Mouse (Mus musculus) liver, adult 2 months (tissue): Measurements from ENCODE around the gene P4ha1. TPM values are rescaled to one million over a fixed set of nuclear protein-coding genes. Genes with fewer than 3 reads are reported as not detected.
A peak's percentile ranks its signal among the peaks of the same experiment; 100 is the strongest.

Experiments used
- DNase-seq: peaks from one replicate; pipeline ENCODE4 v3.0.0-alpha.2; 2011; ENCODE audit warnings: low read depth, low spot score; ENCODE audit errors: extremely low read depth
- H3K27ac ChIP-seq: fragments of 200-500 bp; replicated peaks from 2 replicates; pipeline ENCODE4 v1.5.1; 2012; ENCODE audit warnings: low read depth, mild to moderate bottlenecking, control low read depth, inconsistent platforms, low read length; ENCODE audit not compliant: insufficient read depth
- H3K27me3 ChIP-seq: fragments of 200-500 bp; 2 replicates; pipeline ENCODE4 v1.6.1; 2012; ENCODE audit warnings: mild to moderate bottlenecking, moderate library complexity, low read length, inconsistent platforms; ENCODE audit not compliant: control insufficient read depth, insufficient read depth
- H3K36me3 ChIP-seq: fragments of 200-500 bp; 2 replicates; pipeline ENCODE4 v1.6.1; 2012; ENCODE audit warnings: low read length, inconsistent platforms; ENCODE audit not compliant: control insufficient read depth, insufficient read depth
- H3K4me1 ChIP-seq: fragments of 200-500 bp; 2 replicates; pipeline ENCODE4 v1.6.1; 2011; ENCODE audit warnings: low read length; ENCODE audit not compliant: control insufficient read depth, insufficient read depth
- H3K4me3 ChIP-seq: fragments of 200-500 bp; 2 replicates; pipeline ENCODE4 v1.5.1; 2011; ENCODE audit warnings: low read depth, mild to moderate bottlenecking, control low read depth, low read length, moderate library complexity; ENCODE audit not compliant: insufficient read depth
- H3K79me2 ChIP-seq: fragments of 200-500 bp; 2 replicates; pipeline ENCODE4 v1.6.1; 2012; ENCODE audit warnings: inconsistent platforms, mild to moderate bottlenecking, low read length, moderate library complexity; ENCODE audit not compliant: control insufficient read depth, insufficient read depth
- H3K9ac ChIP-seq: fragments of 200-500 bp; 2 replicates; pipeline ENCODE4 v1.6.1; 2012; ENCODE audit warnings: low read depth, mild to moderate bottlenecking, control low read depth, inconsistent platforms, low read length
- CTCF ChIP-seq: fragments of 200-500 bp; IDR thresholded peaks from 2 replicates; pipeline ENCODE4 v1.5.1; 2011; ENCODE audit warnings: low read depth, low read length, control low read depth
- POLR2A ChIP-seq: fragments of 200-500 bp; IDR thresholded peaks from 2 replicates; pipeline ENCODE4 v1.6.1; 2011; ENCODE audit warnings: low read length, control low read depth; ENCODE audit not compliant: insufficient read depth; ENCODE audit errors: extremely low read depth
- WGBS: fragments of 180-500 bp; shearing (Covaris S2); methylation state at CpG from one replicate; pipeline ENCODE4 v1.1.7; 2018; 5-methylcytosine and 5-hydroxymethylcytosine counted together
- polyA plus RNA-seq: library from polyadenylated mRNA; depleted of rRNA; stranded (reverse); fragments of >200 nt; gene quantifications from 2 replicates; pipeline ENCODE4 v1.2.3, GENCODE M21; 2012
- total RNA-seq: library from RNA; depleted of rRNA; stranded (reverse); fragments of >200 nt; gene quantifications from 2 replicates; pipeline ENCODE4 v1.2.3, GENCODE M21; 2014

The P4ha1 gene
- total and polyA plus RNA-seq, 2 experiments: 4.7 to 6.4 TPM

DNA sequence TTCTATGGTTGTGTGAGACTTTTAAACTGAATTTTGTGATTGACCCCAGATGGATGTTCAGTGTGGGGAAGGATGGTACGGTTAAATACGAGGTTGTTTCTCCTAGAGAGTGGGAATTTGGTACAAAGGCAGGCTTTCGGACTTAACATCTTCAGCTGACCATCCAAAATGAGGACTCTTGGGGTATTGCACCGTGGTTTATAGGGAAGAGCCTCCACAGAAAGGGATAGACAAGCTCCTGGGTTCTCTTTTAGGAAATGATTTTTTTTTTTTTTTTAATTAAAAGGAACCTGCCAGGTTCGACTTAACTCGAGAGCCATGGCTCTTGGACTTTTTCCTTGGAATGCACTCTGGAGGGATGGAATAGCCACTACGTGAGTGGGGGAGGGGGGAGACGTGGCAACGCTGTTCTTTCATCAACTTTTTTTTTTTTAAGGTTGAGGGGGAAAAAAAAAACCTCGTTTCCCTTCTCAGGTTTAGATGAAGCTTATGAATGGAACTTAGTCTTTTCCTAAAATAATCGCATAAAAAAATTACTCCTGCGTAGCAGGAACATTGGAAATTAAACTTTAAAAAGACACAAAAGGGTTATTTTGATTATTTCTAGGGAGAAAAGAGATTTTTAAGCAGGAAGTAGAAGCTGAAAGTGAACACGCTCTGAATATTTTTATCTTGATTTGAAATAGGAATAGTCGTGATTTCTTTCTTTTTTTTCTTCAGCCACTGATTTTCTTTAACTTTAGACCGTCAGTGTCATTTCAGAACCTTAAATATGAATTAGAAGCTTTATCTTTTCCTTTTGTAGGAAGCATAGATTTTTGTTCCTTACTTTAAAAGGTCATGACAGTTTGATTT is 1.4 kb downstream of the P4ha1 start:
- DNase-seq: no peak
- TF ChIP-seq POLR2A: no peak
- no peak for TF ChIP-seq CTCF
- Histone ChIP-seq H3K4me3 (peak overlapping the region; percentile 91), H3K27me3 (no peaks in the 10 kb centered on the region), H3K4me1 (peaks cover 11% of the 10 kb centered on the region), H3K9ac (peak overlapping the region; percentile 86), H3K27ac (peak overlapping the region; percentile 87), H3K79me2 (peaks cover 14% of the 10 kb centered on the region; the same call in 1 of the 2 replicates), H3K36me3 (no peaks in the 10 kb centered on the region)
- WGBS: 23% methylated on average over 15 of the region's 15 CpGs

DNA sequence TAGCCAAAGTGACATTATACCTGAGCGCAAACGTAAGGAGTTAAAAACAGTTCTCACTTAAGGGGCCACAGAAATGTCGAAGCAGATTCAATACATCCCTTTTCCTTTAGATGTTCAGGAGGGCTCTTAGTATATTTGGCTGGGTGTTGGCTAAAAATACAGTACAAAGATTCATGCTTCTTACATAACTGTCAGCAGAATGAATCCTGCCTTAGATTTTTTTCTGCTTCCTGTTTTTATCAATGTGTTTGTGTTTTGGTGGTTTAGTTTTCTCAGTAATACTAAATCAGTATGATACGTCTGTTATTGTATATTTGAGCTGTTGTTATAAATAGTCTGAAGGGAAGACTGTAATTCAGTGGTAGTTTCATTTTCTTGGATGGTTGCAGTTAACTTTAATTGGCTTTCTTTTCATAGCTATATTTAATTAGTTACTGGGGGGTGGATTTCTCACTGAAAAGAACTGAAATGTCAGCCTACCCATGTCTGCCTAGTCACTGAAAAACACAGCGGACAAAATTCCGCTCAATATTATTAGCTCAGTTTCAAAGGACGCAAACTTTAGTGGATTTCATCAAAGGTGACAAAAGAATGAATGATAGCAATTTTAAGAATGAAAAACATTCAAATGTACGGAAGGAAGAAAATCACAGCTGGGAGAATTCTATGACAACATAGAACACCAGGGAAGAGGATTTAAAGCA is 3.7 kb downstream of the P4ha1 start:
- H3K4me1 ChIP-seq: peaks cover 20% of the 10 kb centered on the region

DNA sequence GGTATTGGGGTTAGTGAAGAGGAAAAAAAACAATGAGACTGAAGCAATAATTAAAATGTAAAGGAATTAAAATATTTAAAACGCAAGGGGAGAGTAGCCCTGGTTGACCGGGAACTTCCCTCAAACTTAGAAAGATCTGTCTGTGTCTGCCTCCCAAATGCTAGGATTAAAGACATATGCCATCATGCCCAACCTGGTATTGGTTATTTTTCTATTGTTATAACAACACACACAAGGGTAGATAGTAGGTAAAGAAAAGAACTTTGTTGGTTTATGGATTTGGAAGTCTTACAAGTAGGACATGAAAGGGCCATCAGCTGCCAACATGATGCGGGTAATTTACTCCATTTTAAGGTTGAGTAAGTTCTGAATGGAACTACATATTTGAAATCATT is 4.2 kb downstream of the P4ha1 start:
- no peaks in the 10 kb centered on the region for H3K27me3 ChIP-seq
- WGBS: 72% methylated on average over 3 of the region's 3 CpGs

More for the DNA sequence above, 3.7 kb downstream of the P4ha1 start:
- H3K4me3 ChIP-seq: no peak overlapping the region
- no peak for TF ChIP-seq CTCF
- TF ChIP-seq POLR2A: no peak
- no peaks in the 10 kb centered on the region for H3K27me3 ChIP-seq
- no peak overlapping the region for H3K9ac ChIP-seq
- H3K36me3 ChIP-seq: no peaks in the 10 kb centered on the region
- WGBS: 77% methylated on average over 8 of the region's 8 CpGs
- H3K27ac ChIP-seq: no peak overlapping the region
- peaks cover 19% of the 10 kb centered on the region; the same call in 1 of the 2 replicates for H3K79me2 ChIP-seq
- no peak for DNase-seq

GRCm38 (mm10) chr10:59331546-59332256 is 8.6 kb downstream of the P4ha1 start:
- peaks cover 23% of the 10 kb centered on the region; the same call in 1 of the 2 replicates for H3K79me2 ChIP-seq
- H3K27ac ChIP-seq: peak overlapping the region; percentile 37
- peaks cover 29% of the 10 kb centered on the region for H3K4me1 ChIP-seq
- H3K4me3 ChIP-seq: no peak overlapping the region
- TF ChIP-seq CTCF: no peak
- TF ChIP-seq POLR2A: no peak
- 13% methylated on average over 6 of the region's 6 CpGs for WGBS
- DNase-seq: peak; percentile 87
- H3K36me3 ChIP-seq: no peaks in the 10 kb centered on the region
- no peak overlapping the region for H3K9ac ChIP-seq
- no peaks in the 10 kb centered on the region for H3K27me3 ChIP-seq

More for the DNA sequence above, 4.2 kb downstream of the P4ha1 start:
- DNase-seq: peak; percentile 51
- peaks cover 23% of the 10 kb centered on the region for H3K4me1 ChIP-seq
- TF ChIP-seq CTCF (no peak), POLR2A (no peak)
- no peaks in the 10 kb centered on the region for H3K36me3 ChIP-seq
- H3K9ac ChIP-seq: no peak overlapping the region
- H3K4me3 ChIP-seq: no peak overlapping the region
- H3K27ac ChIP-seq: no peak overlapping the region
- H3K79me2 ChIP-seq: peaks cover 22% of the 10 kb centered on the region; the same call in 1 of the 2 replicates

DNA sequence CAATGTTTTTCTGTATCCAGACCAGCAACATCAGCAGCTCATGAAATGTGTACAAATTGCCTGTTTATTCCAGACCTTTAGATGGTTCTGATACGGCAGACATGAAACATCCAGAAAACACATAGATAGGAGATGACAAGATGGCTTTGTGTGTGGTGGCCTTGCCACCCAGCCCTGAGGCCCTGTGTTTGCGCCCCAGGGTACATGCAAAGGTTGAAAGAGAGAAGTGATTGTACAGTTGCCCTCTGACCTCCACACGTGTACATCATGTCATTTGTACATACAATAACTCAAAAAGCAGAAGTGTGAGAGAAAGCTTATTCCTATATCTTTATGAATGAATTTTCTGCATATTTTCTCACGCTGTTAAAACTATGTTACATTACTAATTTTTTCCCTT is 10.3 kb downstream of the P4ha1 start:
- H3K4me3 ChIP-seq: no peak overlapping the region
- H3K9ac ChIP-seq: no peak overlapping the region
- peaks cover 26% of the 10 kb centered on the region for H3K4me1 ChIP-seq
- no peak overlapping the region for H3K27ac ChIP-seq
- 79% methylated on average over 4 of the region's 4 CpGs for whole genome bisulfite sequencing
- no peaks in the 10 kb centered on the region for H3K27me3 ChIP-seq
- H3K79me2 ChIP-seq: peaks cover 16% of the 10 kb centered on the region; the same call in 1 of the 2 replicates
- TF ChIP-seq POLR2A (no peak), CTCF (no peak)
- DNase-seq: no peak
- peaks cover 4% of the 10 kb centered on the region; the same call in 1 of the 2 replicates for H3K36me3 ChIP-seq
